Mouse (Mus musculus): Measurements from ENCODE around the gene Odam.

Gene Odam

GRCm38 (mm10) chr5:87884729-87885128, at the start of gene Odam:
TSS of gene Odam (plus strand) at chr5:87885029.
- DNase-seq = no peak

DNA sequence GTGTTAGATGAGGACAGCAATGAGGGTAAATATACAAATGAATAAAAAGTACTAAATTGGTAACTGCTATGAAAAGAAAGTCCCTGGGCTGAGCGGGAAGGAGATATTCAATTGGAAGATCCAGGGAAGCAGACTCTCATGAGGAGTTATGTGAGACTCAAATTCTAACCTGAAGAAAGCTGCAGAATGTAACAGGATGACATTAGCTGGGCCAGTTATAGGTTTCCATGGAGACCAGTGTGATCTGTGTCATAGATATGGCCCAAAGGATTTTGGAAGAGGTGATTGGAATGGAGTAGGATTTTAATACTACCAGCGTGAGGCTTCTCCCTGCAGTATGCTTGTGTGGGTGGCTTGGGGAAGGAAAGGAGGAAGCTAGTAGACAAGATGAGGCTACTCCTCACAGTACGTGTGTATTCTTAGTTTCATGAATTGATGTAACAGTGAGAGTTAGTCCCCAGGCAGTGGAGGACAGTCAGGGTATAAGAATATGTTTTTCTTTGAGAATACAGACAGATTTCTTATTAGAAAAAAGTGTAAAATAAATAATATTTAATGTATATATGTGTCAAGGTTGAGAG, 29.6 kb upstream of the Odam start:
- no peak for DNase-seq

- DNase-seq = no peak
Measured at GRCm38 (mm10) chr5:87870084-87870483, 14.7 kb upstream of the Odam start.

- no peak for DNase-seq
Measured at GRCm38 (mm10) chr5:87871423-87871822, 13.4 kb upstream of the Odam start.

DNA sequence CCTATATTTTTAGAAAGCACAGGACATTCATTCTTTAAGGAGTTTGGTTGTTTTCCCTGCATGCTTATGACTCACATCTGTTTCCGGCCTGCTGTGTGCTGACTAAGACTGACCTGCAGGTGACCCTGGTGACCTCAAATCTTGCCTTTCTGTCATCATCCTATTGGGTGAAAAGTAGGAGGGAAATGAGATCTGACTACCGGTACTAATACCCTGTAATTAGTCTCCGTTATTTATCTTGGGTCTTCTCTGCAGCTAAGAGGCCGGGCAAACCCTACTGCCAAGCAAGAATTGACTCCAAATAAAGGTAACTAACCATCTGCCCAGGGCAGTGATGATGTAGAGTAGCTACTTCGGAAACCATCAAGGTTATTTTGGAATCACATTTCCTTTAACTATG, 40.5 kb downstream of the Odam start, which contains the start of gene Csn3:
Csn3 (plus strand) TSS at position 208 of the 400 bp plus-strand sequence.
- DNase-seq = no peak

- DNase-seq = no peak
Measured at GRCm38 (mm10) chr5:87931603-87932002, 46.8 kb downstream of the Odam start.

- DNase-seq = no peak
Measured at GRCm38 (mm10) chr5:87940752-87941151, 55.9 kb downstream of the Odam start.

DNA sequence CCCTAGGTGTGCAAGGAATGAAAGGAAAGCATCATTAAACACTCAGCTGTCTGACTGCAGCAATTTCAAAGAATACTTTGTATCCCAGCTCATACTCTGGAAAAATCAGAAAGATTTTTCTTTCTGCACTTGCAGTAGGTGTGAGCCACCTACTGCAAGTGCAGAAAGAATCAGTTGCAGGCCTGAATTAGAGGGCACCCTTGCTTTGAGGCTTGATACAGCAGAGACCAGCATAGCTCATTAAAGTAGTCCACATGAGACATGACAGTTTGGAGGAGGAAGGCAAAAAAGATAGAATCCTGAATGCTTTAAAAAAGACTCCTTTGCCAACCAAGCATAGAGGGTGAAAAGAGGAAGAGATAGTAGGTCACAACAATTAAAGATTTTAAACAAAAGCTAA, 57.7 kb downstream of the Odam start:
- no peak for DNase-seq

Measured in thymus, postnatal 14 days (tissue).